ENCODE assay signal across 8 mouse cellular contexts in the genomic region with DNA sequence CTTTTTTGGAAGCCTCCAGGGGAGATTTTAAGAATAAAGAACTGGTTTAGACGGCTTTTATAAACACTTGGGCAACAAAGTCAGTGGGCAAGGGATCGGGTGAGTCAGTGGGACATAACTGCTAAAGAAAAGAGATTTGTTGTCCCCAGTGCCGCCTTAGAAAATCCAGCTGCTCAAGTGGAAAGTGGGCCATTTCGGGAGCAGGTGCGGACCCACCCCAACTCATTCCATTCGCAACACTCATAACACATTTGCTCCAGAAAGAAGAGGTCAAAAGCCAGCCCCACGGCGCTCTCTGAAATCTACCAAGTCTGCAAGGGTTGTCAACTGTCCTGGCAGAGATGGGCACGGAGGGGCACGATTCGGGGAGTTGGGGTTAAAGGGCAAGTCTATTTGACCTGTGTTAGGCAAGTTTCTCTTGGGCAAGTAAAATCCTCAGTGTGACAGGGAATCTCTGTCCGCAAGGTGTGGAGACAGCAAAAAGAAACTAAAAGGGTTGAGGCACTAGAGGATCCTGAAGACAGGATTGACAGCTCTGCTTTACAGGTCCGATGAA. TPM values are rescaled to one million over a fixed set of nuclear protein-coding genes. Genes with fewer than 3 reads are reported as not detected.
DNase-seq lines count a peak whose midpoint lies in the region; ATAC-seq and TF ChIP-seq lines count a peak whose summit lies in the region.

No protein-coding gene starts in this region.

- no peak overlapping the region for H3K27ac ChIP-seq in hindbrain, embryonic 13.5 days
- no peak overlapping the region for H3K27ac ChIP-seq in liver, postnatal 0 days (ENCODE audit: low read depth)

- H3K4me1 ChIP-seq in E14TG2a.4 (replicated peaks; ENCODE audit: low read depth, low read length): peaks cover 78% of the 10 kb centered on the region
- H3K4me1 ChIP-seq in hindbrain, embryonic 13.5 days (replicated peaks): peaks cover 14% of the 10 kb centered on the region
- peaks cover 4% of the 10 kb centered on the region; the same call in 1 of the 2 replicates for H3K4me1 ChIP-seq in liver, postnatal 0 days (ENCODE audit: insufficient read depth)

- WGBS in hindbrain, embryonic 13.5 days: 61% methylated on average over 13 of the region's 13 CpGs
- WGBS in liver, postnatal 0 days (ENCODE audit: insufficient replicate concordance): 52% methylated on average over 13 of the region's 13 CpGs

- no peak; the same call in 1 of the 2 replicates for ATAC-seq in hindbrain, embryonic 13.5 days (ENCODE audit: low FRiP score)
- no peak for ATAC-seq in liver, postnatal 0 days

- peak overlapping the region; percentile 86 for H3K4me3 ChIP-seq in E14TG2a.4 (replicated peaks; ENCODE audit: low read length)
- H3K4me3 ChIP-seq in hindbrain, embryonic 13.5 days: peak overlapping the region; percentile 72
- peak overlapping the region; percentile 52 for H3K4me3 ChIP-seq in liver, postnatal 0 days (ENCODE audit: low read depth, low read length)

- no peak for TF ChIP-seq EP300 in liver, postnatal 0 days (IDR thresholded peaks at IDR 0.05; ENCODE audit: low read depth)

- no peaks in the 10 kb centered on the region for H3K9me3 ChIP-seq in E14TG2a.4 (ENCODE audit: low read length)
- no peaks in the 10 kb centered on the region for H3K9me3 ChIP-seq in hindbrain, embryonic 13.5 days
- H3K9me3 ChIP-seq in liver, postnatal 0 days (ENCODE audit: low read length): no peaks in the 10 kb centered on the region

- peaks cover 18% of the 10 kb centered on the region for H3K36me3 ChIP-seq in E14TG2a.4 (ENCODE audit: insufficient read depth, low read length)
- no peaks in the 10 kb centered on the region for H3K36me3 ChIP-seq in hindbrain, embryonic 13.5 days
- H3K36me3 ChIP-seq in liver, postnatal 0 days (replicated peaks; ENCODE audit: insufficient read depth, low read length): no peaks in the 10 kb centered on the region

- peak overlapping the region; percentile 82 for H3K9ac ChIP-seq in hindbrain, embryonic 13.5 days
- H3K9ac ChIP-seq in liver, postnatal 0 days (replicated peaks): peak overlapping the region; percentile 58

- H3K4me2 ChIP-seq in hindbrain, embryonic 13.5 days: peak overlapping the region; percentile 92
- H3K4me2 ChIP-seq in liver, postnatal 0 days (ENCODE audit: low read depth, low read length): peak overlapping the region; percentile 77

- intact Hi-C loops in gastrocnemius, postnatal 36 days (cut with DNase I): loop anchor here (5.0 kb wide), 1 partner anchor 66 kb away; no protein-coding TSS in a partner anchor

- DNase-seq in gastrocnemius, postnatal 10 days: peak; percentile 13
- DNase-seq in gastrocnemius, postnatal 36 days: no peak
- DNase-seq in liver, postnatal 0 days: peak; percentile 14
- DNase-seq in adrenal gland, adult 2 months: no peak
- no peak for DNase-seq in thymus, postnatal 4 days
- no peak for DNase-seq in right cerebral cortex, postnatal 14 days

- TF ChIP-seq CTCF in E14TG2a.4 (conservative IDR thresholded peaks at IDR 0.05; ENCODE audit: low read length): no peak
- no peak for TF ChIP-seq CTCF in liver, postnatal 0 days (IDR thresholded peaks at IDR 0.05; ENCODE audit: low read depth)

- H3K27me3 ChIP-seq in E14TG2a.4 (ENCODE audit: insufficient read depth, low read length): no peaks in the 10 kb centered on the region
- H3K27me3 ChIP-seq in hindbrain, embryonic 13.5 days: peaks cover 27% of the 10 kb centered on the region
- peaks cover 9% of the 10 kb centered on the region for H3K27me3 ChIP-seq in liver, postnatal 0 days (ENCODE audit: insufficient read depth, low read length)

RNA-seq across cellular contexts. Expression of a gene that starts 1.1 kb away (rescaled TPM):
- total RNA-seq in gastrocnemius, postnatal 10 days (2021): 100 to 1,000 TPM; 127 to 138 TPM
- 100 to 1,000 TPM in 1 of 2 experiments, 10 to 100 TPM in 1; 89.2 to 111 TPM for total RNA-seq in gastrocnemius, postnatal 36 days (2021)
- 8.5 and 8.6 TPM in 2 replicates for polyA plus RNA-seq in hindbrain, embryonic 13.5 days (2015; fragmentation: Nextera tagmentation; extraction: Ambion mirVana)
- 0.93 and 1.5 TPM in 2 replicates for polyA plus RNA-seq in liver, postnatal 0 days (2015; fragmentation: Nextera tagmentation; extraction: Ambion mirVana)
- 1 to 10 TPM; 3.5 to 3.9 TPM for total RNA-seq in adrenal gland, adult 2 months (2021)
- polyA plus RNA-seq in adrenal gland, adult 2 months (2012; rRNA removed): 0.34 and 0.37 TPM in 2 replicates

Comparison
In these comparisons a context has a peak if more than half of its experiments do, and no peak if none do; other contexts are left out.
1. DNase-seq: peak in gastrocnemius, postnatal 10 days (single experiment) and liver, postnatal 0 days (single experiment); none in gastrocnemius, postnatal 36 days (0 of 2), adrenal gland, adult 2 months (single experiment), thymus, postnatal 4 days (single experiment) and right cerebral cortex, postnatal 14 days (single experiment).
2. RNA of a gene that starts 1.1 kb away (total RNA-seq): 127 to 138 TPM in gastrocnemius, postnatal 10 days and 89.2 to 111 TPM in gastrocnemius, postnatal 36 days; 3.5 to 3.9 TPM in adrenal gland, adult 2 months; every median in the first group is over 10 times any median in the second.
3. Peak in every context shown above with its lines, with median percentiles within 50 percentile points of each other: H3K4me3 ChIP-seq.